Mouse (Mus musculus) embryonic fibroblast, embryonic 13.5 days (primary cell): ENCODE measurements around the gene Camta1.

ENCODE experiments used
- CTCF ChIP-seq: IDR thresholded peaks from 2 replicates; pipeline ENCODE4 v1.5.1; 2011; ENCODE audit warnings: mild to moderate bottlenecking, control low read depth, low read length, moderate library complexity, borderline replicate concordance; ENCODE audit not compliant: insufficient read depth
- POLR2A ChIP-seq: IDR thresholded peaks from 2 replicates; pipeline ENCODE4 v1.6.1; 2011; ENCODE audit warnings: low read depth, mild to moderate bottlenecking, control low read depth, low read length, moderate library complexity

DNA sequence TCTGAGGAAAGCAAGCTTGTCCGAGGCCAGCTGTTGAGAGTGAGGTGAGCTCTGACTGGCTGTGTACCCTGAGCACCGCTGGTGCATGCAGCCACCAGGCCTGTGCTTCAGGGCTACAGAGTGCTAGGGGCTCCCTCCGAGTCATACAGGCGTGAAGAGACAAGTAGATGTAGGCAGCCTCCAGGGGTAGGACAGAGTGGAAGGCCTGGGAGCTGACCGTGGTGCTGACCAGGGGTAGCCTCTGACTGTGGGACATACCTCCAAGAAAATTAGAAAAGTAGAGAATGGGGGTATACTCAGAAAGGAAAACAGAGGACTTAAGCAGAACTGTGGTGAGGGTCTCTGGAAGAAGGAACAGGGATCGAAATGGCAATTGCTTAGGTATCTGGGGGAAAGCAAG, 97.7 kb downstream of the Camta1 start:
- no peak for TF ChIP-seq CTCF
- no peak for TF ChIP-seq POLR2A
